Mouse (Mus musculus): ENCODE measurements around the gene Hp. TPM values are rescaled to one million over a fixed set of nuclear protein-coding genes. Genes with fewer than 3 reads are reported as not detected.

Hp gene
- not detected for polyA plus RNA-seq (2017; shearing (Covaris generic))

DNA sequence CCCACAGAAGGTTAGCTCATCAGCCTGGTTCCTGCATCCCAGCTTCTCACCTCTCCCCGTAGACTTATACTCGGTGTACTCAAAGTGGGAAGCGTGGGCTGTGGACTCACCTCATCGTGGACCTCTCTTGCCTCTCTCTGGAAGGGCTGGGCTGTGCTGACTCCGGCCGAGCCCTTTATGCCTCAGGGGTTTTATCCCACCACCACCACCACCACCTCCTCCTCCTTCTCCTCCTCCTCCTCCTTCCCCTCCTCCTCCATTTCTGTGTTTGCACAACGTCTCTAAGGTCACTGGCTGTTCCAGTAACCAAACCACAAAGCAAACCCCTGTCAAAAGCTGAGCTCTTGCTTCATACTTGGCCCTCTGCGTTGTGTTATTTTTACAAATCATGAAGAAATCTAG, at the start of gene Hp:
Gene Hp (minus strand): TSS at position 273 of the 402 bp plus-strand sequence.
- ATAC-seq = no peak

DNA sequence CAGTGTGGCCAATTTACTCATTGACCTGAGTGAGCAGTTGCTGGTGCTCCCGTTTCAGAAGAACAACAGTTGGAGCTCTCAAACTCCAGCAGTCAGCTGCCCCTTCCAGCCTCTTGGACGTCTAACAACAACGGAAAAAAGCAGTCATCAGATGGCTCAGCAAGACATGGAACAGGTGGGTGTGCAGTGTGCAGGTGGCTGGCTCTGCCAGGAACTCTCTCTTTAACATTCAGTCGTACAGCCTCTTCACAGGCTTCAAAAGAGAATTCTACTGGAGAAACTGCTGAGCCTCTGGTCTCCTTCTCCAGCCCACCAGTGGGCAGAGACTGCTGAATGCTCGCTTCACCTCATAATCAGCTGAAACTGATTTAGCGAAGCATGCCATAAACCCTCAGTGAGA, 49.7 kb upstream of the Hp start:
- ATAC-seq = no peak

DNA sequence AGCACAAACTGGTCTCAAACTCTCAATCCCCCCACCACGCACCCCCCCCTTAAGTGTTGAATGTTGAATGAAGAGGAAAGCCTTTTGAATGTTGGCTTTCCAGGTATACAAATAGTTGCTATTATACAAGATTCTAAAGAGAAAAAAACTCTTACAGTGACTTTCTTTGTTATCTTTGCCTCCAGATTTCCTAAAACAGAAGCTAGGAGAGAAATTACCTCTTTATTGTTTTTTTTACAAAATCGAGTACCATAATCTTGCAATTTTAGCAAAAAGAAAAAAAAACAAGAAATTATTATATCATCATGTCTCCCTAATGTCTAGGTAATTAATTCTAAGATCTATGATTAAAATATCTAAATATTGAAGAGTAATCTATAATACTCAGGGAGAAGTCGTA, 36.6 kb upstream of the Hp start:
- ATAC-seq = no peak

DNA sequence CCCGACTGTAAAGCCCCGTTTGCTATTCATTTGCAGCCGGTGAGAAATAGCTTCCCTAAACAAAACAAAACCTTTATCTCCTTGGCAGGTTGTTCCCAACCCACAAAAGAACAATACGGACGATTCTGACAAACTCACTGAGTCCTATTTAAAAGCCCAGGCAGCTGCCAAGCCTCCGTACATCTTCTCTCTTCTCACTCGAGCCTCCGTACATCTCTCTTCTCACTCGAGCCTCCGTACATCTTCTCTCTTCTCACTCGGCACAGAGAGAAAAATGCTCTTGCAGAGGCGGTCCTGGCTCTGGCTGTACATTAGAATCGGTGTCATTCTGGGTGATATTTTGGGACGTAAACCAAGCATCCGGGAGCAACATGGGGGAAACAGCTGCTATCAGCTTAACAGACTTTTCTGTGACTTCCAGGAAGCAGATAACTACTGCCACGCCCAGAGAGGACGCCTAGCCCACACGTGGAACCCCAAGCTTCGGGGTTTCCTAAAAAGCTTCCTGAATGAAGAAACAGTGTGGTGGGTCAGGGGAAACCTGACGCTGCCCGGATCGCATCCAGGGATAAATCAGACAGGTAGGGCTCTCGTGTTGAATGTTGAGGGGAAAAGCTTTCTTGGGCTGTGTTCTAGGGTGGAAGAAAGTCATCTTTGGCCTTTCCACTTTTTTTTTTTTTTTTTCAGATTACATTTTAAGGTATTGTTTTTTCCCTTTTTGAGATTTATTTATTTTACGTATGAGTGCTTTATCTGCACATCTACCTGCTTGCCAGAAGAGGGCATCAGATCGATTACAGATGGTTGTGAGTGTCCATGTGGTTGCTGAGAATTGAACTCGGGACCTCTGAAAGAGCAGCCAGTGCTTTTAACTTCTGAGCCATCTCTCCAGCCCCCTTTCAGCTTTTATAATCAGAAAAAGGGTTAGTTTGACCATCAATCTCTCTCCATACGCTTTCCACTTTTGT, 35.6 kb upstream of the Hp start, which contains the start of gene Pkd1l3:
Gene Pkd1l3 (plus strand): TSS at position 275 of the 968 bp plus-strand sequence.
- ATAC-seq = peak; percentile 85

DNA sequence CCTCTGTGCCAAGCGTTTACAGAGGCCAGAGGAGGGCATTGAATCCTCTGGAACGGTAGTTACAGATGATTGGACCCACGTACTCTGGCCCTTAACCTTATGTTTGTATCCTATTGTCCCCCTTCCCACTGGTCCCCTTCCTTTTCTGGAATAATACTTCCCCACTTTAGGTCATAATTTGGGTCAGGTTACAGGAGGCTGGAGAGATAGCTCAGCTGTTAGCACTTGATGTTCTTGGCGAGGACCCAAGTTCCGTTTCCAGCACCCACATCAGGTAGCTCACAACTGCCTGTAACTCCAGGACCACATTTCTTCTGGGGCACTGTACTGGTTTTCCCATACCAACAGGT, 30.2 kb upstream of the Hp start:
- no peak for ATAC-seq

DNA sequence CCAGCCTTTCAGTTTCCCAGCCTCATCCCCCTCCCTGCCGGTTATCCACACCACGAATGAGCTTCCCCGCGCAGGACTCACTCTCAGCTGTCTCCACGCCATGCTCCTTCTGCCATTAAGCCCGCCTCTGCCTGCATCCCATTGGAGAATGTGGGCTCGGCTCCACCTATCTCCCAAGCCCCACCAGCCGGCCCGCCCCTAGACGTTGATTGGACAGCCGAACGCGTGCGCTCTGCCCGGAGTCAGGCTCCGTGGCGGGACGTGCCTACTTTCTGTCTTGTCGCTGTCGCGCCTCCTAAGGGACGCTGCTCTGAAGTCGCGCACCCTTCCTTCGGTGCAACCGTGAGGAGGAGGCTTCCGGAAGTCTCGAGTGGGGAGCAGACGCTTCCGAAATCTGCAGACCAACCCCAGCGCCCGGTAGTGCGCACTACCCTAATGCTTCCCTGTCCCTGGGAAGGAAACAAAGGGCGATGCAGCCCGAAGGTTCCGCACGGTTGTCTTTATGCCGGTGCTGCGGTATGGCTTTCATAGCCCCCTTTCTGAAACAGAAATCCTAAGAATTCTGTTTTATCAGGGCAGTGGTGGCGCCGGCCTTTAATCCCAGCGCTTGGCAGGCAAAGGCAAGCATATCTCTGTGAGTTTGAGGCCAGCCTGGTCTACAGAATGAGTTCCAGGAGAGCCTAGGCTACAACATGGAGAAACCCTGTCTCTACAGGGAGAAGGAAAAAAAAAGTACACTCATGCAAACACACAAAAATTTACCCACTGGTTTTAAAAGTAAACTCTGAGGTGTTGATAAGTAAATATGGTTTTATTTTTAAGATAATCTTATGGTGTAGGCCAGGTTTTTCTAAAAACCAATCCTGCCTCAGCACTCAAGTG, 29.5 kb upstream of the Hp start, which contains the start of gene Dhodh:
Gene Dhodh (minus strand): TSS at position 403 of the 882 bp plus-strand sequence.
- peak; percentile 96 for ATAC-seq

DNA sequence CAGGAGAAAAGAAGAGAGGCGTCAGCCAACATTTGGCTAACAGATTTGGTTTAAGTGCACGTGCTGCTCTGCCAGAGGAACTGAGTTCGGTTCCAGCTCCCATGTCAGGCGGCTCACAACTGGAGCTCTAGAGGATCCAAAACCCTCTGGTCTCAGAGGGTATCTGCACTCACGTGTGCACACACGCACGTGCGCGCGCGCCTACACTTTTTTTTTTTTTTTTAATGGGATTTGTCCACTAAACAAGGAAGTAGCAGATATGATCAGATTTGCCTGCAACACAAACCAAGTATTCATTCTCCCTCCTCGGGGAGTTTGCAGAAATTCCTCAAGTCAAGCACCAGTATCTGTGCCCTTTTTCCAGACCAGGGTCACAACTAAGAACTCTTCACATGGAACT, 28.7 kb upstream of the Hp start:
- no peak for ATAC-seq

DNA sequence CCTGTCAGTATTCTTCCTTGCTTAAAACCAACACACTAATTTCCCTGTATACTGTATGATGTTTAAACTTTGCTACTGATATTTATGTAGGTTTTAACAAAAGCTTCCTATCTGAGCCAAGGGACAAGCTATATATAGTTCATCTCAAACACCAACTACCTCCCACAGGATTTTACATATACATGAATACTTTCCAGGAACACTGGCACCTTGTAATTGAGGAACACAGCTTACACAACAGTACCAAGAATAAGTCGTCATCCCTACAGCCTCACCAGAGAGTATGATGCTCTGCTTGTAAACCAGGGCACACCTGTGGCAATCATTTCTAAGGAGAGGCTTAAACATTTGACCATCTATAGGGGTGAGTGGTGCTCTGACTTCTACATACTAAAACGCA, 27.8 kb upstream of the Hp start:
- ATAC-seq = no peak

DNA sequence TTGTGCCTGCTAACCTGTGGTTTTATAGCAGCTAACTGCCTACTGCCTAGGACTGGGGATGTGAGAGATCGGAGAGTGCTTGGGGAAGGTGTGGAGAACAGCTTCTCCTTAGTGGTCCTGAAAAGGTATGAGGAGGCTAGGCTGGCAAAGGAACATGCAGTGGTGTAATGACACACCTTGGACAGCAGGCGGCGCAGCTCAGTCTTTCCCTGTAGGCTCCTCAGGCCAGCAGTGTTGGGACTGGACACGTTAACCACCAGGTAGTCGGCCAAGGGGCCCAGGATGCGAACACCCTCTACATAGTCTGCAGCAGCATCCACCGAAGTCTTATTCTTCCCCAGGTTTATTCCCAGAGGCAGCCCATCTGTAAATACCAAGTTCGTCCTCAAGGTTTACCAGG, 16.9 kb upstream of the Hp start:
- peak; percentile 75 for ATAC-seq

DNA sequence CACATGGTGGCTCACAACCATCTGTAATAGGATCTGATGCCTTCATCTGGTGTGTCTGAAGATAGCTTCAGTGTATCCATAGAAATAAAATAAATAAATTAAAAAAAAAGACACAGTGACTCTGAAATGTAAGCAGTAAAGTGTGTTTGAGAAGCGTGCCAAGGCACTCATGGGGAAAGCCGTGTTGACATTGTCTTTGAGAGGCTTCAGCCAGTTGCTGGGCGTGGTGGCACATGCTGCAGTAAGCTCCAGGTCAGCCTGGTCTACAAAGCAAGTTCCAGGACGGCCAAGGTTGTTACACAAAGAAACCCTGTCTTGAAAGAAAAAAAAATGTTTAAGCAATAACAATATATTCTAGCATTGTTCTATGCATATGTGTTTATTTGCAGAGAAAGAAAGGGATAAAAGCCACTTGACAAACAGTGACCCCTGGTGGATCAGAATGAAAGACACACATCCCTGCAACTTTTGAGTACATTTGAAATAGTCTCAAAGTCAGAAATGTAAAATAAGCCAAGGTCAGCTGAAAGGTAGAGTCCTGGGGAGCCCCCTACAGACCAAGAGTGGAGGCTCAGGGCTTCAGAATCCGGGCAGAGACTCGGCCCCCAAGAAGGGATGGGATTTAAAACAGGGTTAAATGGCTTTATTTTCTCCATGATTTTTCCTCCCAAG, 14.3 kb upstream of the Hp start:
- ATAC-seq = no peak

DNA sequence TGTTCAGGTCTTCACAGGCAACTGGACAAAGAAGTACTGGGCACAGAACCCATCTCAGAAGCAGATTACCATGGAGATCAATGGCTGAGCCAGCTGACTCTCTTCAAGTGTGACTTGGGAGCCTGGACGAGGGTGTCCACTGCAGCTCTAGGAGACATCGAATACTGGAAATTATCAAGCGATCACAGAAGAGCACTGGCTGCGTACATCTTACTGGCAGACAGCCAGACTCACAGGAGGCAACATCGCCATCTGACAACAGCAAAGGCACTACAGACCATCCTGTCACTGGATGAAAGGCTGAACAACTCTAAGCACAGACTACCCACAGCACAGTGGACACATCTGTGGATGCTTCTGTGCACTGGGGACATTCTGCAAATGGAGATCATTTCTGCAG, 13.2 kb upstream of the Hp start:
- no peak for ATAC-seq

DNA sequence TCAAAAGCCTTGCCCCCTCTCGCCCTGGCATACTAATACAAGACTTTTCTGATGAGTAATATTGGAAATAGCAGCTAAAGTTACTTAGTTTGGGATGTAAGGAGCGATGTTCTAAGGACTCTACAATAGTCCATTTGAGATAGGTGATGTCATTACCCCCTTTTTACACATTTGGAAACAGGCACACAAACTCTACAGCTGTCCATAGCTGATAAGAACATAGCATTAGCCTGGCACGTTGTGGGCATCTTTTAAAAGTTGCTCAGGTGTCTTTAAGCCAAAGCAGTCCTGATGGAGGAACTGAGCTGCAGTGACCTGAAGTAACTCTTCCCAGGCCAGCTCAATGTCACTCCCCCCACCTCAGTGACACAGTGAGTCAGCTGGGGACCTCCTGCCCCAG, 12.4 kb upstream of the Hp start:
- no peak for ATAC-seq

DNA sequence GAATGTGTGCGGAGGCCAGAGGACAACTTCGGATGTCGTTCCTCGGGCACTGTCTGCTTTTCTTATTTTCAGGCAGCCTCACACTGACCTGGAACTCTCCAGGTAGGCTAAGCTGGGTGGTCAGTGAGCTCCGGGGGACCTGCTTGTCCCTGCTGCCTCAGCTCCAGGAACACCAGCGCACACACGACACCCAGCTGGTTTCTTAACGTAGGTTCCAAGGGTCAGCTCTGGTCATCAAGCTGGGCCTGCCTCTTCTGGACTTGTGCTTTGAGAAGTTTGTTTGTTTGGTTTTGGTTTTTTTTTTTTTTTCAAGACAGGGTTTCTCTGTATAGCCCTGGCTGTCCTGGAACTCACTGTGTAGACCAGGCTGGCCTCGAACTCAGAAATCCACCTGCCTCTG, 11.9 kb upstream of the Hp start:
- no peak for ATAC-seq

DNA sequence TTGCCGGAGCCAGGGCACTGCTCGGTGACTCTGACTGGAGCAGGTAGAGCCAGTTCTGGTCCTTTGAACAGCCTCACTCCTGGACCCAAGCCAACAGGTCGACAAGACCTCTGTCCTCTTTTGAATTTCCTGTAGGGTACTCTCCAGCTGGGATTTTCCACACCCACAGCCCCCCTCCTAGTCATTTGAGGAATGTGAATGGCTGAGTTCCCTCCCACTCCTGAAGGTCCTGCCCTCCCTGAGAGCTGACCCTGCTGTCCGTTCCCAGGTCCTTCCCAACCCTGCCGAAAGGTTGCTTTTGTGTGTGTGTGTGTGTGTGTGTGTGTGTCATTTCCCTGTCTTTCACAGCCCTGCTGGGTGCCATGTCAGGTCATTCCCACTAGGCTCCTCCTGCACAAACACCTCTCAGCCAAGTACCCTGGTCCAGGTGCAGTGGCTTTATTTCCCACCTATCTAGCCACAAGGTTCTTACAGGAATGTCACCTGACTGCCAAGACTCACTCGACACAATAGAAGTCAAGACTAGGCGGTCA, 8.1 kb upstream of the Hp start:
- no peak for ATAC-seq

DNA sequence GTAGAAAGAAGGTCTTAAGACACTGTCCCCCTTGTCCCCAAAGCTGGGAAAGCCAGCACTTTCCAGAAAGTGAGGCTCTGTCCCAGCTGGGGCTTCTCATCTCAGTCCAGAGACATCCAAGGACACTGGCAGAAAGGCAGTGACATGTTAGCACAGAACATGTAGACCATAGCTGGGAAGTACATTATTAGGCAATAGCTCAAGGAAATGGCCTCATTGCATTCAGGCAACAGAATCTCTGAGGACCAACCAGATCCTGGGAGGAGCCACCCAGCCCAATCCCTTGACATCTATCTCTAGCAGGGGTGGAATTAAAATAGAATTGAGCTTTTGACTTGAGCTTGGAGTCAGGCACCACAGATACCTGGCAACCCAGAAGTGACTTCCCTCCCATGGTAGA, 6.7 kb upstream of the Hp start:
- ATAC-seq = no peak

DNA sequence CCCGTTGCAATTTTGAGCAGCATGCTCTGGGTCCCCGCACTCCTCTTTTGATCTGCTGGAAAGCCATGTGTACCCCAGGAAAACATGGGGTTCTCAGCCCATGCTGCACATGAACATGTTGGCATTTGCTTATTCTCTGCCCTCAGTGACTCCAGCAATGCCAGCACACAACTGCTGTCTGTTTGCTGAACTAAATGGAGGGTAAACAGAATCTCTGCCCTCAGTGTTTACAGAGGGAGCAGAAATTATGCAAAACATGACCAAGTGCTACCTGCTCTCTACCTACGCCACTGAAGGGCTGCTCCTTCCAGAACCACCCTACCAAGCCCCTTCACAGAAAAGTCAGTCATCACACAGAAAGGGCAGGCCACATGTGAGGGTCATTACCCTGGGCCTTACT, 5.9 kb upstream of the Hp start:
- no peak for ATAC-seq

DNA sequence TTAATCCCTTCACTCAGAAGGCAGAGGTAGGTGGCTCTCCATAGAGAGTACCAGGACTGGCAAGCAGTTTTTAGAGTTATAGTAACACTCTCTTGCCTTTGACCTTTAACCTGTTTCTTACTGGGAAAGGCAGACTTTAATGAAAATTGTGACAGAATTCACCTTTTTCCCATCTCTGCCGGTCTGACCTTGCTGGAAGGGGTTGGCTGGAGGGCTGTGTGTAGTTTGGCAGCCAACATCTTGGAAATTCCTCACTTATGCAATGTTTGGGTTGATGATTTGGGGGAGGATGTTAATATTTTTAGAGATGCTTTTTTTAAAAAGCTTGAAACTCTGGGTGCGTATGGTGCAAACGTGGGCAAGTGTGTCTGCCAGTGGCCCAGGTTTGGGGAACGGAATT, 5.3 kb upstream of the Hp start:
- ATAC-seq = no peak

DNA sequence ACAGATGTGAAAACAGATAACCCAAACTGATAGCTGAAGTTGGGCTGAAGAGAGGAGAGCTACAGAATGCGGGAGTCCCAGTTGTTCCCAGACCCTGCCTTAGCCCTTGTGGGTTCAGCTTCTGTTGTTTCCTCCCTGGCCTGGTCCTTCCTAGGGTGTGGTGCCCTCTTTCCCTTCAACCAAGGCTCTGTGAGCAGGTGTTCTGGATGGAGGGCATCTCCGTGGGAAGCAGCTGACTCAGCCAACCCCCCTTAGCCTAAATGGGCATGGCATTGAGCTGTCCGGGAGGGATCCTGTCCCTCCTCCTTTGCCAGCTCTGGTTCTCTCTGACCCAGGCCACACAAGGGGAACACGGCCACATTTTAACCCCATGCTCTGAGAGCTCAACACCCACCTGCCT, 2.7 kb downstream of the Hp start:
- no peak for ATAC-seq

DNA sequence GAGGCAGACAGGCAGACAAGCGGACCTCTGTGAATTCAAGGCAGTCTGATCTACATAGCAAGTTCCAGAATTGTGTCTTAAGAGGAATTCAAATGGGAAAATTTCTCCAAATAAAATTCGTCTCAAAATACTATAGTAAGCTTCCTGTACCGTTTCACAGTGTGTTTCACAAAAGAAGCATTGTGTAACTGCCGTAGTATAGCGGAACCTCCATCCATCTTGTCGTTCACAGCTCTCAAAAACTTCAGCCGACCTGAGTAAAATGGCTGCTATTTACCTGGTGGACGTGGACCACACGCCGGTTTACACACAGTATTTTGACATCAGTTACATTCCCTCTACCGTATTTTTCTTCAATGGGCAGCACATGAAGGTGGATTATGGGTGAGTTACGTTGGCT, 7.8 kb downstream of the Hp start:
- no peak for ATAC-seq

DNA sequence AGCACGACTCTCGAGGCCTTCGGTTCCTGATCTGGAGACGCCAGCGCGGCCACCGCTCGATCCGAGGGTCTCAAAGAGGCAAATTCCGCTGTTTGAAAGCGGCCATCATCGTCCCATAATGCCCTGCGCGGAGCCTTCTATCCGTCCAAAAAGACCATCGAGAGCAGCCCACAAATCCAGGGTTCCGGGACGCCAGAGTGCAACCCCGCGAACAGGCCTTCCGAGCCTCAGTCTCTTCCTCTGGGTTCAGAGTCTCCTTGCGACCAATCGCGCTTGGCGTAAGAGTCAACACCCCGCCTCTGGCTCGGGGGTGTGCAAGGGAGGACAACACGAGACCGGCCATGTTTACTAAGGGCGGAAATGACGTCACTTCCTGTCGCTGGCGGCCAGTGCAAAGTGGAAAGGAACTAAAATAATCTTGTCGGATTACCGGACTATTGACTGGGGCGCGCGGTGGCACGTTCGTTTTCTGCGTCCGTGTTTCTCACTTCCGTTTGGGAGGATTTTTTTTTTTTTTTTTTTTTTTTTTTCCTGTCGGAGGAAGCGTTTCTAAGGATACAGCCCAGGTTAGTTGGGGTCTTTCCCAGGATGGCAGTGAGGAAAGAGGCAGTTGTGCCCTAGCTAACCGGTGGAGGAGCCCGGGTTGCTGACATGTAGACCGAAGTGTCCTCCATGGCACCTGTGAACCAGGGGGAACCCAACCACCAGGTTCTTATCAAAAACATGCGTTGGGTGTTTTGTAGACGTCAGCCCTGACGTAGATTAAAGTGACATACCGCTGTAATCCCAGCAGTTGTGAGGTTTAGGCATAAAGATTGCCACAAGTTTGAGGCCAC, 13.3 kb downstream of the Hp start, which contains the start of the genes Dhx38 and Txnl4b:
Gene Dhx38 (minus strand): TSS at position 364 of the 836 bp plus-strand sequence.
Gene Txnl4b (plus strand): TSS at position 395 of the 836 bp plus-strand sequence.
- ATAC-seq = peak; percentile 98

DNA sequence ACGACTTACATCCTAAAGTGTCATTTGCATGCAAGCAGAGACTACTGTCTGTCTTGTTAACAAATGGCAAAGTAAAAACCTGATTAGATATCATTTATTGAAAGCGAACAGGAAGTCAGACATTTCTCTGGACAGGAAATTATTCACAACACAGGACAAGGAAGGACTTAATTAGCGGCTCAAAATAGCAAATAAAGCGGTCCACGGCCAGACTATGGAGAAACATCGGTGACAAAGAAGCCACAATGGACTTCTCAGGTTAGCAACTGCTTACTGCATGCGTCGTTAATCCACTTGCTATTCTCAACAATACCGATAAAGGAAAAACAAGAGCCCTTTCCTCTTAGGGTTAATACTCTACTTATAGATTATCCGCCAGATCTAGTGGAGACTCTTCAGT, 14.2 kb downstream of the Hp start:
- no peak for ATAC-seq

DNA sequence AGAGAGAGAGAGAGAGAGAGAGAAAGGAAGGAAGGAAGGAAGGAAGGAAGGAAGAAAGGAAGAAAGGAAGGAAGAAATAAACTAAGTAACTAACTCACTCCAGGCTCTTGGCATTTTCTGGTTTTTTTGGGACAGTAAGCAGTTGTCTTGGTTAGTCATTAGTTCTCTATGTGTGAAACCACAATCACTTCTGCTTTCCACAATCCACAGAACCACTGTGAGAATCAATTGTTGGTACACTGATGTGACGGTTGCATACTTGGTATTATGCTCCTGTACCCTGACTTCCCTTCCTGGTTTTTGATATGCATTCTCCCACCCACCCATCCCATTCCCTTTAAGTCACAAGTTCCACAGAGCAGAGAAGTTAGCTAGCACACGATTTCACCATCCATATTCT, 15.1 kb downstream of the Hp start:
- ATAC-seq = no peak

Data from CD4-positive, CD25-positive, alpha-beta regulatory T cell, adult 4 months (primary cell).